8 mouse cellular contexts compared by ENCODE assay signal in genomic region chr19:10224637-10225453, GRCm38 (mm10). TPM values are rescaled to one million over a fixed set of nuclear protein-coding genes. Genes with fewer than 3 reads are reported as not detected.
A peak's percentile ranks its signal among the peaks of the same experiment; 100 is the strongest.
DNase-seq lines count a peak whose midpoint lies in the region; ATAC-seq and TF ChIP-seq lines count a peak whose summit lies in the region.

No protein-coding gene starts in this region.

- no peak for TF ChIP-seq CTCF in kidney, postnatal 0 days (IDR thresholded peaks at IDR 0.05; ENCODE audit: low read depth)

- no peaks in the 10 kb centered on the region; the same call in 1 of the 2 replicates for H3K4me1 ChIP-seq in kidney, postnatal 0 days (replicated peaks; ENCODE audit: insufficient read depth, low read length)
- peaks cover 13% of the 10 kb centered on the region for H3K4me1 ChIP-seq in embryonic facial prominence, embryonic 12.5 days
- peaks cover 46% of the 10 kb centered on the region for H3K4me1 ChIP-seq in intestine, embryonic 16.5 days (ENCODE audit: control insufficient read depth, insufficient read depth, low read length)
- peaks cover 3% of the 10 kb centered on the region; the same call in 1 of the 2 replicates for H3K4me1 ChIP-seq in neural tube, embryonic 13.5 days (replicated peaks)

- peak overlapping the region; percentile 11; the same call in 1 of the 2 replicates for H3K4me2 ChIP-seq in kidney, postnatal 0 days (ENCODE audit: low read length)
- peak overlapping the region; percentile 32 for H3K4me2 ChIP-seq in embryonic facial prominence, embryonic 12.5 days (replicated peaks)
- peak overlapping the region; percentile 37 for H3K4me2 ChIP-seq in intestine, embryonic 16.5 days (ENCODE audit: low read depth, low read length)
- peak overlapping the region; percentile 24; the same call in 1 of the 2 replicates for H3K4me2 ChIP-seq in neural tube, embryonic 13.5 days

- H3K36me3 ChIP-seq in kidney, postnatal 0 days (ENCODE audit: insufficient read depth, low read length) = no peaks in the 10 kb centered on the region
- H3K36me3 ChIP-seq in embryonic facial prominence, embryonic 12.5 days = no peaks in the 10 kb centered on the region
- no peaks in the 10 kb centered on the region for H3K36me3 ChIP-seq in intestine, embryonic 16.5 days (ENCODE audit: control insufficient read depth, insufficient read depth, low read length)
- no peaks in the 10 kb centered on the region for H3K36me3 ChIP-seq in neural tube, embryonic 13.5 days

- no peaks in the 10 kb centered on the region for H3K27me3 ChIP-seq in kidney, postnatal 0 days (ENCODE audit: insufficient read depth, low read length)
- H3K27me3 ChIP-seq in embryonic facial prominence, embryonic 12.5 days = no peaks in the 10 kb centered on the region
- H3K27me3 ChIP-seq in intestine, embryonic 16.5 days (replicated peaks; ENCODE audit: control insufficient read depth, insufficient read depth, low read length) = no peaks in the 10 kb centered on the region
- no peaks in the 10 kb centered on the region for H3K27me3 ChIP-seq in neural tube, embryonic 13.5 days

- H3K4me3 ChIP-seq in kidney, postnatal 0 days (replicated peaks; ENCODE audit: low read depth, low read length) = no peak overlapping the region
- H3K4me3 ChIP-seq in embryonic facial prominence, embryonic 12.5 days = no peak overlapping the region
- peak overlapping the region; percentile 13 for H3K4me3 ChIP-seq in intestine, embryonic 16.5 days (ENCODE audit: low read length)
- H3K4me3 ChIP-seq in neural tube, embryonic 13.5 days = no peak overlapping the region

- peak; percentile 44 for ATAC-seq in kidney, postnatal 0 days (replicated peaks; ENCODE audit: low FRiP score, low read depth)
- no peak for ATAC-seq in embryonic facial prominence, embryonic 12.5 days (ENCODE audit: insufficient number of reproducible peaks, insufficient read depth, low FRiP score, low TSS enrichment)
- ATAC-seq in intestine, embryonic 16.5 days = peak; percentile 17; the same call in 1 of the 2 replicates
- ATAC-seq in neural tube, embryonic 13.5 days (ENCODE audit: low read depth) = no peak
- ATAC-seq in megakaryocyte, adult 5-6 weeks (ENCODE audit: poor library complexity, severe bottlenecking) = no peak

- peak; percentile 72 for DNase-seq in kidney, postnatal 0 days (ENCODE audit: low spot score)
- no peak for DNase-seq in kidney, postnatal 14 days
- no peak for DNase-seq in left cerebral cortex, postnatal 25 days (ENCODE audit: low spot score in 2 of 2)
- DNase-seq in layer of hippocampus, postnatal 10 days (ENCODE audit: low spot score in 2 of 2) = no peak

- H3K9ac ChIP-seq in kidney, postnatal 0 days (ENCODE audit: low read depth, low read length) = no peak overlapping the region
- peak overlapping the region; percentile 24; the same call in 1 of the 2 replicates for H3K9ac ChIP-seq in embryonic facial prominence, embryonic 12.5 days
- peak overlapping the region; percentile 57 for H3K9ac ChIP-seq in intestine, embryonic 16.5 days (ENCODE audit: low read depth, low read length)
- no peak overlapping the region; the same call in 1 of the 2 replicates for H3K9ac ChIP-seq in neural tube, embryonic 13.5 days

- no peak overlapping the region for H3K27ac ChIP-seq in kidney, postnatal 0 days
- H3K27ac ChIP-seq in embryonic facial prominence, embryonic 12.5 days = peak overlapping the region; percentile 41; the same call in 1 of the 2 replicates
- peak overlapping the region; percentile 70 for H3K27ac ChIP-seq in intestine, embryonic 16.5 days (ENCODE audit: low read length)
- H3K27ac ChIP-seq in neural tube, embryonic 13.5 days (replicated peaks) = no peak overlapping the region

- WGBS in kidney, postnatal 0 days = 29% methylated on average over 26 of the region's 26 CpGs
- WGBS in embryonic facial prominence, embryonic 12.5 days = 30% methylated on average over 26 of the region's 26 CpGs
- WGBS in intestine, embryonic 16.5 days = 15% methylated on average over 26 of the region's 26 CpGs
- 38% methylated on average over 25 of the region's 26 CpGs for WGBS in neural tube, embryonic 13.5 days

- no peaks in the 10 kb centered on the region for H3K9me3 ChIP-seq in kidney, postnatal 0 days (replicated peaks; ENCODE audit: low read length)
- no peaks in the 10 kb centered on the region for H3K9me3 ChIP-seq in embryonic facial prominence, embryonic 12.5 days
- no peaks in the 10 kb centered on the region for H3K9me3 ChIP-seq in intestine, embryonic 16.5 days (ENCODE audit: control insufficient read depth, low read length)
- no peaks in the 10 kb centered on the region for H3K9me3 ChIP-seq in neural tube, embryonic 13.5 days

- intact Hi-C loops in left cerebral cortex, postnatal 25 days (cut with DNase I) = no loop called here

RNA-seq across cellular contexts. Expression of gene Myrf, which starts 15.7 kb away (rescaled TPM):
- 1.2 and 1.5 TPM in 2 replicates for polyA plus RNA-seq in kidney, postnatal 0 days (2015; fragmentation: Nextera tagmentation; extraction: Ambion mirVana)
- 1.9 and 2.5 TPM in 2 replicates for polyA plus RNA-seq in embryonic facial prominence, embryonic 12.5 days (2016; fragmentation: Nextera tagmentation; extraction: Ambion mirVana)
- polyA plus RNA-seq in intestine, embryonic 16.5 days (2015; fragmentation: Nextera tagmentation; extraction: Ambion mirVana) = 9.9 and 10.1 TPM in 2 replicates
- polyA plus RNA-seq in neural tube, embryonic 13.5 days (2015; fragmentation: Nextera tagmentation; extraction: Ambion mirVana) = 0.67 and 0.69 TPM in 2 replicates
- 0.22 and 0.27 TPM in 2 replicates for total RNA-seq in megakaryocyte, adult 5-6 weeks (2015)
- 0.04 TPM in 1 of 2 replicates, not detected in the other for total RNA-seq in megakaryocyte, adult 5-6 weeks (2017)
- total RNA-seq in left cerebral cortex, postnatal 25 days (2021) = 10 to 100 TPM; 12.2 to 16.1 TPM
- 1 to 10 TPM; 8.0 to 9.5 TPM for total RNA-seq in layer of hippocampus, postnatal 10 days (2021)

RNA-seq across cellular contexts. Expression of gene Fen1, which starts 20.9 kb away (rescaled TPM):
- 46.6 and 56.1 TPM in 2 replicates for polyA plus RNA-seq in kidney, postnatal 0 days (2015; fragmentation: Nextera tagmentation; extraction: Ambion mirVana)
- polyA plus RNA-seq in embryonic facial prominence, embryonic 12.5 days (2016; fragmentation: Nextera tagmentation; extraction: Ambion mirVana) = 90.1 and 95.5 TPM in 2 replicates
- polyA plus RNA-seq in intestine, embryonic 16.5 days (2015; fragmentation: Nextera tagmentation; extraction: Ambion mirVana) = 77.9 and 87.8 TPM in 2 replicates
- polyA plus RNA-seq in neural tube, embryonic 13.5 days (2015; fragmentation: Nextera tagmentation; extraction: Ambion mirVana) = 31.6 and 33.4 TPM in 2 replicates
- 30.7 and 33.9 TPM in 2 replicates for total RNA-seq in megakaryocyte, adult 5-6 weeks (2015)
- total RNA-seq in megakaryocyte, adult 5-6 weeks (2017) = 60.5 and 62.9 TPM in 2 replicates
- total RNA-seq in left cerebral cortex, postnatal 25 days (2021) = 1 to 10 TPM; 8.9 to 9.9 TPM
- 10 to 100 TPM; 10.4 to 12.5 TPM for total RNA-seq in layer of hippocampus, postnatal 10 days (2021)

RNA-seq across cellular contexts. Expression of gene Tmem258, which starts 21.0 kb away (rescaled TPM):
- 427 and 460 TPM in 2 replicates for polyA plus RNA-seq in kidney, postnatal 0 days (2015; fragmentation: Nextera tagmentation; extraction: Ambion mirVana)
- polyA plus RNA-seq in embryonic facial prominence, embryonic 12.5 days (2016; fragmentation: Nextera tagmentation; extraction: Ambion mirVana) = 389 and 410 TPM in 2 replicates
- 466 and 467 TPM in 2 replicates for polyA plus RNA-seq in intestine, embryonic 16.5 days (2015; fragmentation: Nextera tagmentation; extraction: Ambion mirVana)
- polyA plus RNA-seq in neural tube, embryonic 13.5 days (2015; fragmentation: Nextera tagmentation; extraction: Ambion mirVana) = 347 and 404 TPM in 2 replicates
- total RNA-seq in megakaryocyte, adult 5-6 weeks (2015) = 182 and 197 TPM in 2 replicates
- 163 and 204 TPM in 2 replicates for total RNA-seq in megakaryocyte, adult 5-6 weeks (2017)
- total RNA-seq in left cerebral cortex, postnatal 25 days (2021) = 10 to 100 TPM; 70.0 to 76.0 TPM
- 100 to 1,000 TPM in 1 of 2 experiments, 10 to 100 TPM in 1; 90.7 to 113 TPM for total RNA-seq in layer of hippocampus, postnatal 10 days (2021)

RNA-seq across cellular contexts. Expression of gene Fads1, which starts 42.2 kb away (rescaled TPM):
- polyA plus RNA-seq in kidney, postnatal 0 days (2015; fragmentation: Nextera tagmentation; extraction: Ambion mirVana) = 54.6 and 63.9 TPM in 2 replicates
- polyA plus RNA-seq in embryonic facial prominence, embryonic 12.5 days (2016; fragmentation: Nextera tagmentation; extraction: Ambion mirVana) = 139 and 144 TPM in 2 replicates
- 146 and 154 TPM in 2 replicates for polyA plus RNA-seq in intestine, embryonic 16.5 days (2015; fragmentation: Nextera tagmentation; extraction: Ambion mirVana)
- 146 and 151 TPM in 2 replicates for polyA plus RNA-seq in neural tube, embryonic 13.5 days (2015; fragmentation: Nextera tagmentation; extraction: Ambion mirVana)
- 12.3 and 12.6 TPM in 2 replicates for total RNA-seq in megakaryocyte, adult 5-6 weeks (2015)
- total RNA-seq in megakaryocyte, adult 5-6 weeks (2017) = 5.3 and 9.6 TPM in 2 replicates
- 100 to 1,000 TPM; 180 to 188 TPM for total RNA-seq in left cerebral cortex, postnatal 25 days (2021)
- total RNA-seq in layer of hippocampus, postnatal 10 days (2021) = 100 to 1,000 TPM; 180 to 185 TPM

Comparison
In these comparisons a context has a peak if more than half of its experiments do, and no peak if none do; other contexts are left out.
1. ATAC-seq: peak in kidney, postnatal 0 days (single experiment) and intestine, embryonic 16.5 days (single experiment); none in embryonic facial prominence, embryonic 12.5 days (single experiment), neural tube, embryonic 13.5 days (single experiment) and megakaryocyte, adult 5-6 weeks (single experiment).
2. H3K27ac ChIP-seq: peak in embryonic facial prominence, embryonic 12.5 days (single experiment) and intestine, embryonic 16.5 days (single experiment); none in kidney, postnatal 0 days (single experiment) and neural tube, embryonic 13.5 days (single experiment).
3. H3K9ac ChIP-seq: peak in embryonic facial prominence, embryonic 12.5 days (single experiment) and intestine, embryonic 16.5 days (single experiment); none in kidney, postnatal 0 days (single experiment) and neural tube, embryonic 13.5 days (single experiment).
4. Peak in every context shown above with its lines, with median percentiles within 50 percentile points of each other: H3K4me2 ChIP-seq.